Comparison of ENCODE assay signal across 7 mouse cellular contexts in the genomic region with DNA sequence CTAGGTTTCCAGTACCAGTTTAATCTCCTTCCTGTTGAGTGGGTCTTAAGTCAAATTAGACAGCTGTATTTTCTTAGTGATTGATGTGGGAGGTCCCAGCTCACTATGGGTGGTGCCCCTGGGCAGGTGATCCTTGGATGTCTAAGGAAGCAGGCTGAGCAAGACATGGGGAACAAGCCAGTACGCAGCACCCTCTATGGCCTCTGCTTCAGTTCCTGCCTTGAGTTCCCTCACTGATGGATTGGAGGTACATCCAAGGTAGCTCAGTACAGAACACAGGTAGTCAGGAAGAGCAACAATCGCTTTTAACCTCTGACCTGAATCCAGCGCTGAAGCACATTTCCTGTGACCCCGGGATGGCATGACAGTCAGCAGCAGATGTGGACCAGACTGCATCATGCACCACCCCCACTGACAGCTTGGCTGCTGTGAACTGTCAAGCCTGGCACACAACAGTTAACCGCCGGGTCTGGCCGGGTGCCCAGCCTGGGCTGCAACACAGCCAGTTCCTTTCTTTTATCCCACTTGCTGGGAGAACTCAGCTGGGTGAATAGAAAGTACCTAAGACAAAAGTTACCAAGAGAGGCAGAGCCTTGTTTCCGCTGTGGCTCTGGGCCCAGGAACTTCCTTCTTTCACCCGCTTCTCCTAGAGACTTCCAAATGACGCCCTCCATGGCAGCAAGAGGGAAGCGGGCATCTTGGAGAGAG. TPM values are rescaled to one million over a fixed set of nuclear protein-coding genes. Genes with fewer than 3 reads are reported as not detected.
DNase-seq lines count a peak whose midpoint lies in the region; ATAC-seq and TF ChIP-seq lines count a peak whose summit lies in the region.

A gene (plus strand): TSS at position 652 of the 708 bp plus-strand sequence.

- WGBS in embryonic facial prominence, embryonic 15.5 days, result 31% methylated on average over 11 of the region's 11 CpGs
- 23% methylated on average over 11 of the region's 11 CpGs for WGBS in heart, embryonic 15.5 days
- 38% methylated on average over 11 of the region's 11 CpGs for WGBS in stomach, embryonic 14.5 days

- 0 out of 2 replicates have a peak within 1 kb of the TSS, but pooled peaks have one; percentile 44 for H3K27ac ChIP-seq in embryonic facial prominence, embryonic 15.5 days (replicated peaks)
- peak within 1 kb of the TSS; percentile 76 for H3K27ac ChIP-seq in heart, embryonic 15.5 days
- H3K27ac ChIP-seq in stomach, embryonic 14.5 days (ENCODE audit: low read length), result peak within 1 kb of the TSS; percentile 52; the same call in 1 of the 2 replicates

- H3K79me2 ChIP-seq in C2C12 (ENCODE audit: control insufficient read depth, insufficient read depth), result no peaks in the 10 kb centered on the region

- no peak within 1 kb of the TSS for H3K9ac ChIP-seq in embryonic facial prominence, embryonic 15.5 days
- H3K9ac ChIP-seq in heart, embryonic 15.5 days, result 0 out of 2 replicates have a peak within 1 kb of the TSS, but pooled peaks have one; percentile 3
- no peak within 1 kb of the TSS for H3K9ac ChIP-seq in stomach, embryonic 14.5 days (replicated peaks; ENCODE audit: low read depth, low read length)

- peaks cover 10% of the 10 kb centered on the region for H3K4me1 ChIP-seq in embryonic facial prominence, embryonic 15.5 days
- H3K4me1 ChIP-seq in heart, embryonic 15.5 days (replicated peaks), result peaks cover 16% of the 10 kb centered on the region
- peaks cover 68% of the 10 kb centered on the region for H3K4me1 ChIP-seq in megakaryocyte, embryonic 14.5 days
- peaks cover 5% of the 10 kb centered on the region; the same call in 1 of the 2 replicates for H3K4me1 ChIP-seq in stomach, embryonic 14.5 days (ENCODE audit: control insufficient read depth, insufficient read depth, low read length)

- H3K36me3 ChIP-seq in C2C12 (ENCODE audit: control insufficient read depth, insufficient read depth), result no peaks in the 10 kb centered on the region
- H3K36me3 ChIP-seq in embryonic facial prominence, embryonic 15.5 days, result no peaks in the 10 kb centered on the region
- no peaks in the 10 kb centered on the region for H3K36me3 ChIP-seq in heart, embryonic 15.5 days
- H3K36me3 ChIP-seq in megakaryocyte, embryonic 14.5 days (replicated peaks; ENCODE audit: low read length), result peaks cover 2% of the 10 kb centered on the region
- no peaks in the 10 kb centered on the region for H3K36me3 ChIP-seq in stomach, embryonic 14.5 days (ENCODE audit: control insufficient read depth, insufficient read depth, low read length)

- no peak within 1 kb of the TSS for H3ac ChIP-seq in C2C12 (ENCODE audit: control insufficient read depth, insufficient read length, low read depth)

- peak; percentile 86 for ATAC-seq in embryonic facial prominence, embryonic 15.5 days (ENCODE audit: insufficient number of reproducible peaks, low FRiP score, low TSS enrichment, low read depth)
- ATAC-seq in heart, embryonic 15.5 days (replicated peaks; ENCODE audit: insufficient number of reproducible peaks, insufficient read depth, low FRiP score, low read depth), result peak; percentile 84
- peak; percentile 69; the same call in 1 of the 2 replicates for ATAC-seq in stomach, embryonic 14.5 days (ENCODE audit: insufficient number of reproducible peaks, insufficient read depth, low FRiP score, low read depth)

- no peak within 1 kb of the TSS; the same call in 1 of the 2 replicates for H3K4me2 ChIP-seq in embryonic facial prominence, embryonic 15.5 days (replicated peaks)
- peak within 1 kb of the TSS; percentile 45 for H3K4me2 ChIP-seq in heart, embryonic 15.5 days
- H3K4me2 ChIP-seq in stomach, embryonic 14.5 days (replicated peaks; ENCODE audit: low read depth, low read length), result no peak within 1 kb of the TSS

- no peaks in the 10 kb centered on the region for H3K27me3 ChIP-seq in C2C12 (ENCODE audit: control insufficient read depth, insufficient read depth, insufficient read length)
- H3K27me3 ChIP-seq in embryonic facial prominence, embryonic 15.5 days, result no peaks in the 10 kb centered on the region
- no peaks in the 10 kb centered on the region for H3K27me3 ChIP-seq in heart, embryonic 15.5 days
- no peaks in the 10 kb centered on the region for H3K27me3 ChIP-seq in megakaryocyte, embryonic 14.5 days (replicated peaks)
- H3K27me3 ChIP-seq in stomach, embryonic 14.5 days (ENCODE audit: control insufficient read depth, insufficient read depth, low read length), result no peaks in the 10 kb centered on the region

- H3K9me3 ChIP-seq in embryonic facial prominence, embryonic 15.5 days (replicated peaks), result no peaks in the 10 kb centered on the region
- no peaks in the 10 kb centered on the region for H3K9me3 ChIP-seq in heart, embryonic 15.5 days (replicated peaks)
- H3K9me3 ChIP-seq in megakaryocyte, embryonic 14.5 days, result peaks cover 8% of the 10 kb centered on the region
- no peaks in the 10 kb centered on the region for H3K9me3 ChIP-seq in stomach, embryonic 14.5 days (ENCODE audit: control insufficient read depth, low read depth, low read length)

- no peak for TF ChIP-seq CTCF in C2C12 (IDR thresholded peaks at IDR 0.05; ENCODE audit: control insufficient read depth, insufficient read depth, insufficient read length)

- H3K79me3 ChIP-seq in C2C12 (ENCODE audit: low read depth), result no peaks in the 10 kb centered on the region

- peak; percentile 54 to 81 for DNase-seq in adrenal gland, adult (ENCODE audit: inconsistent age in 2 of 2, low spot score in 1 of 2)
- DNase-seq in layer of hippocampus, adult 9-11 months, result peak; percentile 91

- H3K4me3 ChIP-seq in C2C12 (ENCODE audit: insufficient read depth, poor library complexity, severe bottlenecking), result no peak within 1 kb of the TSS
- H3K4me3 ChIP-seq in embryonic facial prominence, embryonic 15.5 days (replicated peaks), result no peak within 1 kb of the TSS
- H3K4me3 ChIP-seq in heart, embryonic 15.5 days, result peak within 1 kb of the TSS; percentile 12; the same call in 1 of the 2 replicates
- peak within 1 kb of the TSS; percentile 86 for H3K4me3 ChIP-seq in megakaryocyte, embryonic 14.5 days (replicated peaks)
- no peak within 1 kb of the TSS for H3K4me3 ChIP-seq in stomach, embryonic 14.5 days (ENCODE audit: low read depth, low read length)

TF ChIP-seq in C2C12, 6 proteins besides CTCF, POLR2A, EP300 and RAD21:
- TF ChIP-seq MYOD1 (IDR thresholded peaks at IDR 0.05; ENCODE audit: control insufficient read depth, insufficient read length, low read depth), result peak; percentile 96
- TF ChIP-seq MAX (IDR thresholded peaks at IDR 0.05), result peak; percentile 10
- no peak for TF ChIP-seq CEBPB (IDR thresholded peaks at IDR 0.05; ENCODE audit: low read depth)

RNA-seq across cellular contexts. Expression of the gene that starts here (rescaled TPM):
- 0.05 TPM for polyA plus RNA-seq in C2C12 (2012; fragmentation: generic; extraction: Trizol)
- polyA plus RNA-seq in embryonic facial prominence, embryonic 15.5 days (2015; fragmentation: Nextera tagmentation; extraction: Ambion mirVana), result 0.27 and 0.28 TPM in 2 replicates
- polyA plus RNA-seq in heart, embryonic 15.5 days (2015; fragmentation: Nextera tagmentation; extraction: Ambion mirVana), result 0.23 and 0.38 TPM in 2 replicates
- polyA plus RNA-seq in megakaryocyte, embryonic 14.5 days (2012; ENCODE audit: insufficient read depth, low replicate concordance), result 0.11 and 0.58 TPM in 2 replicates
- polyA plus RNA-seq in stomach, embryonic 14.5 days (2014; fragmentation: Nextera tagmentation; extraction: Ambion mirVana), result 0.14 TPM in 2 replicates

Comparison
In these comparisons a context has a peak if more than half of its experiments do, and no peak if none do; other contexts are left out.
1. Peak in ATAC-seq and H3K27ac ChIP-seq in embryonic facial prominence, embryonic 15.5 days; RNA of the gene not detected or under 1 TPM.
2. Peak in ATAC-seq, H3K4me3 ChIP-seq, H3K27ac ChIP-seq, H3K9ac ChIP-seq and H3K4me2 ChIP-seq in heart, embryonic 15.5 days; RNA of the gene not detected or under 1 TPM.
3. Peak in ATAC-seq and H3K27ac ChIP-seq in stomach, embryonic 14.5 days; RNA of the gene not detected or under 1 TPM.